Mouse (Mus musculus): ENCODE measurements around the gene Glod5. TPM values are rescaled to one million over a fixed set of nuclear protein-coding genes. Genes with fewer than 3 reads are reported as not detected.

Glod5 gene
- polyA plus RNA-seq (2012; rRNA removed) = 0.67 and 1.2 TPM in 2 replicates

GRCm38 (mm10) chrX:8018286-8018685, at the start of gene Glod5:
Gene Glod5 (minus strand): TSS chrX:8018492.

GRCm38 (mm10) chrX:7977892-7978291, 40.4 kb downstream of the Glod5 start, which contains the start of gene Gata1:
Gene Gata1 (minus strand): TSS chrX:7978071.

Other genes starting within 250 kb of the Glod5 start
- 24.9 and 29.9 TPM in 2 replicates for gene Gripap1, start 228.7 kb downstream of the Glod5 start, polyA plus RNA-seq (2012; rRNA removed)
- gene Kcnd1, start 196.2 kb downstream of the Glod5 start, polyA plus RNA-seq (2012; rRNA removed) = 0.28 and 0.29 TPM in 2 replicates
- 24.6 and 26.4 TPM in 2 replicates for gene Otud5, start 177.1 kb downstream of the Glod5 start, polyA plus RNA-seq (2012; rRNA removed)
- gene Pim2, start 140.2 kb downstream of the Glod5 start, polyA plus RNA-seq (2012; rRNA removed) = 2.5 and 2.7 TPM in 2 replicates
- gene Slc35a2, start 134.5 kb downstream of the Glod5 start, polyA plus RNA-seq (2012; rRNA removed) = 14.2 and 16.2 TPM in 2 replicates
- 36.0 and 38.7 TPM in 2 replicates for gene Pqbp1, start 119.2 kb downstream of the Glod5 start, polyA plus RNA-seq (2012; rRNA removed)
- 22.3 and 23.0 TPM in 2 replicates for gene Timm17b, start 119.1 kb downstream of the Glod5 start, polyA plus RNA-seq (2012; rRNA removed)
- gene Gm10491, start 110.7 kb downstream of the Glod5 start, polyA plus RNA-seq (2012; rRNA removed) = not detected in 2 replicates
- gene Gm10490, start 109.0 kb downstream of the Glod5 start, polyA plus RNA-seq (2012; rRNA removed) = not detected in 2 replicates
- gene Pcsk1n, start 98.7 kb downstream of the Glod5 start, polyA plus RNA-seq (2012; rRNA removed) = 0.01 TPM in 2 replicates
- gene Eras, start 89.9 kb downstream of the Glod5 start, polyA plus RNA-seq (2012; rRNA removed) = not detected in 2 replicates
- gene Hdac6, start 70.6 kb downstream of the Glod5 start, polyA plus RNA-seq (2012; rRNA removed) = 15.8 and 17.9 TPM in 2 replicates
- 46.9 and 48.4 TPM in 2 replicates for gene Gata1, start 40.4 kb downstream of the Glod5 start, polyA plus RNA-seq (2012; rRNA removed)
- gene Suv39h1, start 56.3 kb upstream of the Glod5 start, polyA plus RNA-seq (2012; rRNA removed) = 15.2 and 16.4 TPM in 2 replicates
- gene Was, start 72.0 kb upstream of the Glod5 start, polyA plus RNA-seq (2012; rRNA removed) = 11.4 and 12.1 TPM in 2 replicates
- gene Wdr13, start 114.4 kb upstream of the Glod5 start, polyA plus RNA-seq (2012; rRNA removed) = 18.9 and 22.6 TPM in 2 replicates
- gene Rbm3, start 127.4 kb upstream of the Glod5 start, polyA plus RNA-seq (2012; rRNA removed) = 156 and 159 TPM in 2 replicates
- 4.0 and 4.4 TPM in 2 replicates for gene Tbc1d25, start 157.7 kb upstream of the Glod5 start, polyA plus RNA-seq (2012; rRNA removed)
- 68.2 and 80.5 TPM in 2 replicates for gene Ebp, start 175.0 kb upstream of the Glod5 start, polyA plus RNA-seq (2012; rRNA removed)
- gene Porcn, start 188.0 kb upstream of the Glod5 start, polyA plus RNA-seq (2012; rRNA removed) = 4.9 and 5.1 TPM in 2 replicates
- 16.6 and 17.2 TPM in 2 replicates for gene Ftsj1, start 233.9 kb upstream of the Glod5 start, polyA plus RNA-seq (2012; rRNA removed)